Mouse (Mus musculus) lung, postnatal 4 days (tissue): Measurements from ENCODE around the gene Clec2i.
A peak's percentile ranks its signal among the peaks of the same experiment; 100 is the strongest.
"Not testable (repeated sequence)": the region's sequence is repeated elsewhere in the genome, so short reads cannot be mapped to it uniquely, and the experiment has no call there.

Source experiments
- DNase-seq, 2 experiments: peaks; one replicate each; pipeline ENCODE4 v3.0.0; 2021

Clec2i gene

DNA sequence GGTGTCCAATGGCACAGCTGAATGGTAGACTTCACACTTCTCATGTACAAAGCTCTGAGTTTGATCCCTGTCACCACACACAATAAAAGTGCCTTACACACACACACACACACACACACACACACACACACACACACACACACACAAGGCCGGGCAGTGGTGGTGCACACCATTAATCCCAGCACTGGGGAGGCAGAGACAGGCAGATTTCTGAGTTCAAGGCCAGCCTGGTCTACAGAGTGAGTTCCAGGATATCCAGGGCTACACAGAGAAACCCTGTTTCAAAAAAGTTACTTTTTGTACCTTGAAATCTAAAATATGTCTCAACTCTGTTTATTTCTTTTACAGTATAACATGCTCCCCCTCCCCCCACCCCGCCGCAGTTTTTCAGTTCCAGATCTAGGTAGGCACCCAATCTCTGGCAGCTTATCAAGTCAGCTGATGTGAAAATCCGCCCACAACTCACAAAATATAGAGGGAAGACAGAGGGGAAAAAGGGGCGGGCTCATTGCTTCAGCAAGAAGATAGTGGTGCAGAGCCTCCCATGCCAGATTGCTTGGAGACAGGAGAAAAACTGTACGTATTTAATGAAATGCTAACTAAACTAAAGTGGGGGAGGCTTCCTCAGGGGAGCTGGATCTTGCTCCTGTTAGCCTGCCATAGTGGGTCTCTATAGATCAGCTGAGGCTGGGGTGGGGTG lies at the start of gene Clec2i:
Gene Clec2i (plus strand): TSS at position 498 of the 700 bp plus-strand sequence.
- DNase-seq, result not testable (repeated sequence)

- peak; percentile 92 to 93 for DNase-seq
Measured at GRCm38 (mm10) chr6:128838342-128839265, 48.8 kb upstream of the Clec2i start.

DNA sequence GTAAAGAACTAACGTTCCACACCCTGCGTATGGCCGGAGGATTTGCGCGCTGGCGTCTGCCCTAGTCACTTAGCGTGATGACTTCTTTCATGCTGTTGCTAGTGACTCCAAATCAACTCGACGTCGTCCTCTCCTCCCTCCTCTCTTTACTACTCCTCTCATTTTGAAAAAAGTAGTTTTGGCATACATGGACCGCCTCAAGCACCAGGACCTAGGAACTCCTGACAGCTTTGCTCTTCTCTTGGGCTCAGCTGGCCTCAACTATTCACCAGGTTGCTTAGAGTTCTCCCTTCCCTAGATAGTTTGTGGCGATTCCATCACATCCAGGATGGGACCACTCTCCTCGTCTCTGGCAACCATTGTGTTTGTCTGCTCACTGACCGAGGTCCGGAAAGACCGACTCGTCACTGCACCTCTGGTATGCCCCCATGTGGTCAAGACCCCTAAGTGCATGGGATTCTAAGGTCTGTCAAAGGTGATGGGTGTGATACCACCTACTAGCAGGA lies 48.1 kb upstream of the Clec2i start:
- DNase-seq, result peak; percentile 86 to 93

DNA sequence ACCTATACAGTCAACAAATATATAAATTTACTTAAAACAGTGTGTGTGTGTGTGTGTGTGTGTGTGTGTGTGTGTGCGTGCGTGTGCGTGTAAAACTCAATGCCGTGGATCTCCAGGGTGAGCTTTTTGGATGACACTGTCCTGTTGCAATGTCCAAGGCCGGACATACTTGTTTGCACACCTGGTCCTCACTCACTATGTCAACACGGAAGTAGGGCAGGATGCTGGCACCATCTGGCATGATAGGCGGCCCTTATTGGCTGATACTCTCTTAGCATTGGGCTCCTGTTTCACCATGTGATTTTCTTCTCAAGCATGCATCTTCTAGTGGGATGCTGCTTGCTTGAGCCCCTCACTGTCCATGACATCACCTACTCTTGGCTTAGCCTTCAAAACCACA lies 47.5 kb upstream of the Clec2i start:
- DNase-seq, result no peak

DNA sequence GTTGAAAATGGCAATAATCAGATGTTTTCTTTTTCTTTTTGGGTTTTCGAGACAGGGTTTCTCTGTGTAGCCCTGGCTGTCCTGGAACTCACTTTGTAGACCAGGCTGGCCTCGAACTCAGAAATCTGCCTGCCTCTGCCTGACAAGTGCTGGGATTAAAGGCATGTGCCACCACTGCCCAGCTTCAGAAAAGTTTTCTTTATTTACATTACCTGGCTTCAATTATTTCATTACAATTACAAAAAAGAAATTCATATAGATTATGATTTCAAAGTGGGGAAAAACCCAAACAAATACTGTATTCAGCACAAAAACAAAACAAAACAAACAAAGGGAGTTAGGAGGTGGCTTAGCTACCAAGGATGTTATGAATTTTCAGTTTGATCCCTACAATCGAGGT lies 46.7 kb upstream of the Clec2i start:
- not testable (repeated sequence) for DNase-seq

GRCm38 (mm10) chr6:128841327-128842089 lies 45.9 kb upstream of the Clec2i start:
- no peak for DNase-seq

DNA sequence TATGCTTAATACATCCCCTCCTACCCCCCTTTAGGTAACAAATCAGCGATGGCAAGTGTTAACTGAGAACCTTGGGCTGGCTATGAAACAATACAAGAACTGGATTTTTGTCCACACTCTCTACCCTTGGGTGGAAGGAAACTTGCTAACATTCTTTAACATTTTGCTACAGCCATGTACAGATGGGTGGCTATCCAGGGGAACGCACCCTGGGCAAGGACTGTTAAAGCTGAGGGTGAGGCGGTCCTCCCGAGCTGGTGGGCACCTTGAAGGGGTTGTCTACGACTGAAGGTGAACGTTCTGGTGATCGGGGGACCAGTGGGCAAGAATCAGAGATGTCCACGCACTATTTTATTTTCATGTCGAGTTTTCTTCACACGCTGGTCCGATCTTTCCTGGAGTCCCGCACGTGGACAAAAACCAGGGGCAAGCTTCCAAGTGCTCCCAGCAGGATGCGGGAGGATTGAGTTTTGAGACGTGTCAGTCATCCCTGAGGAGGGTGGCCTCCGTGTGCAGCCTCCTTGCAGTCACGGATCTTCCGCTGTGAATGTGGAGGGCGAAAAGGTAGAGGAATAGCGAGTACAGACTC lies 44.9 kb upstream of the Clec2i start:
- DNase-seq, result no peak

- peak; percentile 94 to 95 for DNase-seq
Measured at GRCm38 (mm10) chr6:128842945-128843478, 44.4 kb upstream of the Clec2i start.

- DNase-seq, result peak; percentile 85 to 88
Measured at GRCm38 (mm10) chr6:128843479-128843992, 43.9 kb upstream of the Clec2i start.

GRCm38 (mm10) chr6:128844131-128844530 lies 43.3 kb upstream of the Clec2i start:
- peak in 1 of 2 experiments; percentile 13 for DNase-seq

DNA sequence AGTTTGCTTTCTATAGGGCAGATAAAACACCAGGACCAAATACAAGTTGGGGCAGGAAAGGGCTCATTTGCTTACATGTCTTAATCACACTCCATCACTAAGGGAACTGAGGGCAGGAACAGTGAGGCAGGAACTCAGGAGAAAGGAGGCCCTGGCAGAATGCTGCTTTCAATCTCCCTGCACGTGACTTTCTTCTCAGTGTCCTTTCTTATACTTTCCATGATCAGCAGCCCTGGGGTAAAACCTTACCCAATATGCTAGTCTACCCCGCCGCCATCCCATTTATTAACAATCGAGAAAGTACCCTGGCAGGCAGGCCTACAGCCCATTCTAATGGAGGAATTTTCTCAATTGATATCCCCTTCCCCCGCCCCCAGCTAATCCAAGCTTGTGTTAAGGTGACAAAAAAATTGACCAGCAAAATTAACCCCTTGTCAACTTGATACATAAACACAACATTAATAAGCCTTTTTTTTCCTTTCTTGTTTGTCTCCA lies 42.8 kb upstream of the Clec2i start:
- DNase-seq, result no peak

DNA sequence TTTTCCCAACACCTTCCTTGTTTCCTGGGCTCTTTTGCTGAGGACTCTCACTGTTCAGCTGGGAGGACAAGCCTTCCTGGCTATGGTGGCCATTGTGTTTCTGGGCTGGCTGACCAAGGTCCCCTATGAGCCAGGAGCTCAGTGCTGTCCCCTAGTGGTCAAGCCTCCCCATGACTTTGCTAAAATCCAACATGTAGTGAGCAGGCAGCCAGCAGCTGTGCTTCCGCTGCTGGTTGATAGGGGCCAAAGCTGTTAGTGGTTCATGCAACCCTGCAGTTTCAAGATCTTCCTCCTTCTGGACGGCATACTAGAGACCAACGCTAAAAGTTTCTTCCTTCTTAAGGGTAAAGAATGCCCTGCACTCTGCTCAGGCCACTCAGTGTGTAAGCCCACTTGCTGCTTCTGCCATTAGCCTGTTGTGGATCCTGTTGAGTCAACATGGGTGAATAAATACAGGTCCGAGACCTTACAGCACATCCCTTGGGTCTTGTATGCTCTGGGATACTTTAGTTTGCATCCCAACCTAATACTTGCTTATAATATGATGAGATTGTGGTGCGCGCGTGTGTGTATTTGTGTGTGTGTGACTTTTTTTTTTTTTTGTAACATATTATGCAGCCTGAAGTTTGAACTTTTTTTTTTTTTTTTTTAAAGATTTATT lies 41.9 kb upstream of the Clec2i start:
- DNase-seq, result peak; percentile 89 to 94

GRCm38 (mm10) chr6:128845998-128846542 lies 41.3 kb upstream of the Clec2i start:
- no peak for DNase-seq

DNA sequence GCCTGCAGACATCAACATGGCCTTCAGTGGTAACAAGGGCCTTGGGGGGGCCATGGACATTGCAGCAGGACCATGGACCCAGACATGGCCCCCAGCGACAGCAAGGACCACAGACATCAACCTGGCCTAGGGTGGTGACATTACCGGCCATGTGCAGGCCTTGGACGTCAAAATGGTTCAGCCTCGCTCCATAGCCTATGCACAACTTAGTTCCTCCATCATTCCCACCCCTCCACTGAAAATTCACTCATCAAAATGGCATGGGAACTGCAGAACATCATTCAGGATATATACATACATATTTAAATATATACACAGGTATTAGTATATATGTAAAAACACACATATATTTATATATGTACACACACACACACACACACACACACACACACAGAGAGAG lies 40.0 kb upstream of the Clec2i start:
- DNase-seq, result no peak

- DNase-seq, result peak; percentile 59 to 65
Measured at GRCm38 (mm10) chr6:128849902-128850301, 37.5 kb upstream of the Clec2i start.

- peak; percentile 68 to 79 for DNase-seq
Measured at GRCm38 (mm10) chr6:128850671-128851070, 36.7 kb upstream of the Clec2i start.

GRCm38 (mm10) chr6:128851151-128851550 lies 36.2 kb upstream of the Clec2i start:
- no peak for DNase-seq

DNA sequence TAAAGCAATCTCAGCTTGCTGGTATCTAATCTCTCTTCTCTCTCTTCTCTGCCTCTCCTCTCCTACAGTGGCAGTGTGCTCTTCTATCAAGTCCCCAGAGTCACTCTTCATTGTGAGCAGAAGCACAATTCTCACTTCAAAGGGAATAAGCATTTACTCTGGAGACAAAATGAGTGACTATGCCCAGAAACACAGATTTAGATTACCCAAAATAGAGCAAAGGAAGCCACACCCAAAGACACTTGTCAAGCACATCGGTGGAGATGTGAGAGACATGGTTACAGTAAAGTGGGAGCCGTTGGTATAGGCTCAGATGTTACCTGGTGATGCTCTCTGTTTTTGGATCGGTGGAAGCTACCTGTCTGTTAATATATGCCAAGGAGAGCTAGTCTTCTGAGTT lies 34.6 kb upstream of the Clec2i start:
- no peak for DNase-seq

DNA sequence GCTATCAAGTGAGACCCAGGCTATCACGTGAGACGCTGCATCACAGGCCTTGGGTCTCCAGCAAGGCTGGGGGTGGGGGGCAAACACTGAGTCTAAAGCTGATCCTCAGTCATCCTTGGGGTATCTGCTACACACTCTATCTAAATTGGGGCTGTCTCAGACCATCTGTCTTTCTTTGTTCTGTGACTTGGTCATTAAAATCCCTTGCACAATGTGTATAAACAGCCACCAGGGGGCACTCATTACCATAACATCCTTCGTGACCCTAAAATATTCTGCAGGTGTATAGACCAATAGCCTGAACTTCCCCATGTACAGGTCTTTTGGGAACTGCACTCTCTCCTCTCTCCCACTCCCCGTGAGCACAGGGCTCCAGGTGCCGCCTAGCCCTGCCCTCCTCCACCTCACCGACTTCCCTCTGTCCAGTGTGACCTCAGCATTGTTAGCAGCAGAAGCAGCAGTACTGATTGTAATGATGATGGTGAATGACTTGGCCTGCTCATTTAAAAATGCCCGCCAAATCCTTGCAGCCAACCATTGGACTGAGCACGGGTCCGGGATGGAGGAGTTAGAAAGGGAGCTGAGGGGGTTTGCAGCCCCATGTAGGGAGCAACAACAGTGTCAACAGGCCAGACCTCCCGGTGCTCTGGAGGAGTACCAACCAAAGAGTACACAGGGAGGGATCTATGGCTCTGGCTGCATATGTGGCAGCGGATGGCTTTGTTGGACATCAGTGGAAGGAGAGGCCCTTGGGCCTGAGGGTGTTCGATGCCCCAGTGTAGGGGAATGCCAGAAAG lies 33.2 kb upstream of the Clec2i start:
- peak; percentile 42 to 80 for DNase-seq

DNA sequence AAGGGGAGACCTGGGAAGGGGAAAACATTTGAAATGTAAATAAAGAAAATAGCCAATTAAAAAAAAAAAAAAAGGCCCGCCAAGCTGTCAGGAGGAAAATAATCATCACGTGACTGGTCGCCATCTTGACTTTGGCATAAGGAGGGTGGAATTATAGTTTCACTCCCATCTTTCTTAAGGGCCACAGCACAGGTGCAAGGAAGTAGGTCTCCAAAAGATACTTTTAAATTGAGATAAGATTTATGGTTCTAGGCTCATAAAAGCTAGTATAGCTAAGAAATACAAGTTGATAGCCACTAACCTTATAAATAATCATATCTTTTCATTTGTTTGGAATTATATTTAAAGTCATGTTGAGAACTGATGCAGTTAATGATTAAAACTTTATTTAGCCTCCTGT lies 32.5 kb upstream of the Clec2i start:
- no peak for DNase-seq
